Mouse (Mus musculus) macrophage (primary cell): ENCODE results near the gene Arfgef2. TPM values are rescaled to one million over a fixed set of nuclear protein-coding genes. Genes with fewer than 3 reads are reported as not detected.

Source experiments
- H3K27ac ChIP-seq: fragments of 350-480 bp; formaldehyde crosslinking; 2 replicates; pipeline ENCODE4 v1.9.0; 2021
- H3K36me3 ChIP-seq: fragments of 350-480 bp; formaldehyde crosslinking; 2 replicates; pipeline ENCODE4 v1.9.0; 2021; ENCODE audit errors: inconsistent target
- H3K4me3 ChIP-seq: fragments of 350-480 bp; formaldehyde crosslinking; 2 replicates; pipeline ENCODE4 v1.9.0; 2021; ENCODE audit errors: inconsistent target
- H3K79me2 ChIP-seq: fragments of 350-480 bp; formaldehyde crosslinking; 2 replicates; pipeline ENCODE4 v1.9.0; 2021; ENCODE audit errors: inconsistent target
- WGBS: methylation state at CpG from one replicate; pipeline ENCODE4 v1.1.7; 2026; ENCODE audit warnings: inconsistent platforms; ENCODE audit not compliant: missing documents; 5-methylcytosine and 5-hydroxymethylcytosine counted together
- polyA plus RNA-seq: library from polyadenylated mRNA; stranded (reverse); fragments of 250-400 nt; gene quantifications from 3 replicates; pipeline ENCODE4 v1.2.4, GENCODE M21; 2018; ENCODE audit warnings: inconsistent platforms

Arfgef2 gene
- polyA plus RNA-seq, 1 experiment from 2014 or later = 30.3 TPM

DNA sequence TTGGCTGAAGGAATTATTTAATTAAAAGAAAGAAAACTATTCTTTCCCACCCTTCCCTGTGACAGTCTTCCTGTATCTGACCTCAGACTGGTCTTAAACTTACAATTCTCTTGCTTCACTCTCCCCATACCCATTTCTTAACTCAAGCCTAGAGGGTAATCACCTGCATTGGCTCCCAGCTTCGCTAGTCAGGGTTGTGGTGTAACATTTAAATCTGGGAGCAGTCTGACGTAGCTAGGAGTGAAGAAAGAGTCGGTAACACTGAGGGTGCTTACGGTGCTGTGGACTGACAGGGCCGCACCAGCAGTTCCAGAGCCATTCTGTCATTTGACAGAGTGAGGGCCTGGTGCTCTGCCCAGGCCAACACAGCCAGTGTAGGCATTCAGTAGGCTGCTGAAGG lies 87.6 kb downstream of the Arfgef2 start:
- peaks cover 73% of the 10 kb centered on the region for H3K36me3 ChIP-seq
- WGBS = 94% methylated on average over 5 of the region's 5 CpGs
- H3K27ac ChIP-seq = no peak overlapping the region
- H3K79me2 ChIP-seq = no peaks in the 10 kb centered on the region
- H3K4me3 ChIP-seq = no peak overlapping the region

DNA sequence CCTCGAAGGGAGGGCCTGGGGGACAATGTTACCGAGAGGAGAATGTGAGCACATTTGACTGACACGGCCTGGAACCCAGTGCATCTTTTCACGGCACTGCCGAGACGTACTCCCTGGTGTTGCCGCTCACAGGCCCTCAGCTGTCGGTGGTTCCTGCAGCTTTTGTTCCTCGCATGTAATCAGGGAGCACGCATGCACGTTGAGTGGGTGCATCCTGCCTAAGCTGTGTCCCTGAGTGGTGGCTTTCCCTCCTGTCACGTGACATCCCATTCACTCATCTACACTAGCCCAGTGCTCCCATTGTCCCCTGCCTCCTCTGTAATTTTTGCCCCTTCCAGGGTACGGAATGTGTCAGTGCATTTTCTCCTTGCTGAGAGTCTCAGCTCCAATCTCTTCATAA lies 91.0 kb downstream of the Arfgef2 start:
- H3K79me2 ChIP-seq = no peaks in the 10 kb centered on the region
- no peak overlapping the region for H3K27ac ChIP-seq
- WGBS = 96% methylated on average over 13 of the region's 13 CpGs
- no peak overlapping the region for H3K4me3 ChIP-seq
- H3K36me3 ChIP-seq = peaks cover 52% of the 10 kb centered on the region

DNA sequence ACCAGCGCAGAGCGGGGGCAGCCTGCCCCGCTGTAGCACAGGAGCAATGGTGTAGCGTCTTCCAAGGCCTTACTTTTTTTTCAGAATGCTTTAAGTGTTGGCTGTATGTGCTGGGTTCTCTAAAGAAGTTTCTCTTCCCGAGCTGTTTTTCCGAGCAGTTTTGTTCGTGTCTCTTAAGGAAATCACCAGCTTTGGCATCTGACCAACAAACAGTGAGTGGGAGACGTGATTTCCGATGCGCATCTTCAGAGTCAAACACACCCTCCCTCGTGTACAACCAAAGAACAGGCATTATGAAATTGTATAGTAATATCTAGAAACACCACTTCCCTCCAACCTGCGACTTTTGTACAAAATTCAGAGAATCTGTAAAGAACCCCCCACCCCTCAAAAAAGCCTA lies 91.6 kb downstream of the Arfgef2 start:
- WGBS = 93% methylated on average over 12 of the region's 12 CpGs
- Histone ChIP-seq H3K79me2 (no peaks in the 10 kb centered on the region), H3K27ac (no peak overlapping the region), H3K36me3 (peaks cover 46% of the 10 kb centered on the region), H3K4me3 (no peak overlapping the region)

DNA sequence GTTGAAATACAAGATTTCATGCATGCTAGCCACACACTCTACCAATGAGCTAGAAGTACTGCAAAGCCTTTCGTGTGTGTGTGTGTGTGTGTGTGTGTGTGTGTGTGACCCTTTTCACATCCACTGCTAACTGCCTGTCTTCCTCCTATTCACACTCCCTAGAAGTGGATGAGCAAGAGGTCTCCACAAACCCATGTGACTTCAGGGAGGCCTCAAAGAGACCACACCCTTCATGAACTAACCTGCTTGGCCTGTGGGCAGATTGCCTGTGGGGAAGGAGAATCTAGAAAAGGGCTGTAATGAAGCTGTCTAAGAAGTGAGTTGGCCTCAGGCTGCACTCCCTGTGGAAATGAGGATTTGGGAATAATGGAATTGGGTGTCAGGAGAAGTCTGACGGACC lies 93.8 kb downstream of the Arfgef2 start:
- Histone ChIP-seq H3K79me2 (no peaks in the 10 kb centered on the region), H3K36me3 (peaks cover 27% of the 10 kb centered on the region), H3K27ac (no peak overlapping the region), H3K4me3 (no peak overlapping the region)
- 100% methylated on average over 1 of the region's 2 CpGs for WGBS

DNA sequence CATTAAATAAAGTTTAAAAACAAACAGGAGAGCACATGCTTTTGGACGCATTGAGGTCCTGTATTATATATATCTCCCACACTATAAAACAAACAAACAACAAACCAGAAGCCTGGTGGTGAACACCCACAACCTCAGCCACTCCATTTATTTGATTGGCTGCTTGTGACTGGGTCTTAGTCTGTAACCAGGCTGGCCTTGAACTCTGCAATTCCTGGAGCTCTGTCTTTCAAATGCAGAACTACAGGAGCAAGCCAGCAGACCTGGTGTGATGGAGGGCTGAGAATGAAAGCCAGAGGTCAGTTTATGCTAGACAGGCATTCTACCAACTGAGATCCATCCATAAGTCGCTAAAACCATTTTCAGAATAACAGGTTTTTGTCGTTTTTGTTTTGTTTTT lies 94.4 kb downstream of the Arfgef2 start:
- no peak overlapping the region for H3K4me3 ChIP-seq
- no peaks in the 10 kb centered on the region for H3K79me2 ChIP-seq
- no peak overlapping the region for H3K27ac ChIP-seq
- 74% methylated on average over 3 of the region's 3 CpGs for WGBS
- H3K36me3 ChIP-seq = peaks cover 21% of the 10 kb centered on the region

DNA sequence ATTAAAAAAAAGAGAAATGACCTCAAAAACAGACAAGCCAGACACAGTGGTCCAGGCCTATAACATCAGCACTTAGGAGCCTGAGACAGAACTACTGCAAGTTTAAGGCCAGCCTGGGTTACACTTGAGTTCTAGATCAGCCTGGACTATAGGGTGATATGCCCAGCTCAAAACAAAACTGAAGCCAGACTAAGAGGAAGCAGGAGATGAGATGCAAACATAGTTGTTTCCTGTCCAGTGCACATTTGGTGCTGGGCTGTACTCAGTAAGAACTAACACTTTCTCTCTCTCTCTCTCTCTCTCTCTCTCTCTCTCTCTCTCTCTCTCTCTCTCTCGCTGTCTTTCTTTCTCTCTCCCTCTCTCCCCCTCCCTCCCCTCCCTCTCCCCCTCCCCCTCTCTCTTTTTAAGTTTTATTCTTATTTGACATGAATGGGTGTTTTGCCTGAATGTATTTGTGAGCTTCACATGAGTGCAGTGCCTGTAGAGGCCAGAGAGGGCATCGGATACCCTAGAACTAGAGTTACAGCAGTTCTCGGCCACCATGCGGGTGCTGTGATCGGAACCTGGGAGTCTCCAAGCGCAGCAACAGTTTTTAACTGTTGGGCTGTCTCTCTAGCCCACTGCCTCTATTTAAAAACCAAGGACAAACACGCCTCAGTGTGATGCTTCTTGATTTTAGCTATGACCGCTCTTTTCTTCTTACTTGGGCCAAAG lies 95.6 kb downstream of the Arfgef2 start:
- Histone ChIP-seq H3K27ac (peak overlapping the region; percentile 22; the same call in 1 of the 2 replicates), H3K4me3 (no peak overlapping the region), H3K36me3 (peaks cover 9% of the 10 kb centered on the region; the same call in 1 of the 2 replicates), H3K79me2 (no peaks in the 10 kb centered on the region)
- 90% methylated on average over 7 of the region's 8 CpGs for WGBS

DNA sequence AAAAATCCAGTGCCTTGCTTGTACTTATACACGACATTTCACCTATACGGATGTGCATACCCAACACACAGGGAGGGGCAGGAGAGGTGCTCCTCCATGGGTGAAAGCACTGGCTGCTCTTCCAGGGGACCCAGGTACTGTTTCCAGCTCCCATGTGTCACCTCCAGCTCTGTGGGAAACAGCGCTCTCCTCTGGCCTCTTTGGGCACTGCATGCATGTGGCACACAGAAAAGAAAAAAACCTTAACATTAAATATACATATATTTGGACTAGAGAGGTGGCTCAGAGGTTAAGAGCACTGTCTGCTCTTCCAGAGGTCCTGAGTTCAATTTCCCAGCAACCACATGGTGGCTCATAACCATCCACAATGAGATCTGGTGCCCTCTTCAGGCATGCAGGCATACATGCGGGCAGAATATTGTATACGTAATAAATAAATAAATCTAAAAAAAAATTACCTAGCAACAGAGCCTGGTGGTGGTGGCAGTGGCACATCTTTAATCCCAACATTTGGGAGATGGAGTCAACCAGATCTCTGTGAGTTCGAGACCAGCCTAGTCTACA lies 98.4 kb downstream of the Arfgef2 start:
- Histone ChIP-seq H3K27ac (no peak overlapping the region), H3K36me3 (no peaks in the 10 kb centered on the region), H3K4me3 (no peak overlapping the region), H3K79me2 (peaks cover 22% of the 10 kb centered on the region)
- WGBS = 93% methylated on average over 6 of the region's 6 CpGs

DNA sequence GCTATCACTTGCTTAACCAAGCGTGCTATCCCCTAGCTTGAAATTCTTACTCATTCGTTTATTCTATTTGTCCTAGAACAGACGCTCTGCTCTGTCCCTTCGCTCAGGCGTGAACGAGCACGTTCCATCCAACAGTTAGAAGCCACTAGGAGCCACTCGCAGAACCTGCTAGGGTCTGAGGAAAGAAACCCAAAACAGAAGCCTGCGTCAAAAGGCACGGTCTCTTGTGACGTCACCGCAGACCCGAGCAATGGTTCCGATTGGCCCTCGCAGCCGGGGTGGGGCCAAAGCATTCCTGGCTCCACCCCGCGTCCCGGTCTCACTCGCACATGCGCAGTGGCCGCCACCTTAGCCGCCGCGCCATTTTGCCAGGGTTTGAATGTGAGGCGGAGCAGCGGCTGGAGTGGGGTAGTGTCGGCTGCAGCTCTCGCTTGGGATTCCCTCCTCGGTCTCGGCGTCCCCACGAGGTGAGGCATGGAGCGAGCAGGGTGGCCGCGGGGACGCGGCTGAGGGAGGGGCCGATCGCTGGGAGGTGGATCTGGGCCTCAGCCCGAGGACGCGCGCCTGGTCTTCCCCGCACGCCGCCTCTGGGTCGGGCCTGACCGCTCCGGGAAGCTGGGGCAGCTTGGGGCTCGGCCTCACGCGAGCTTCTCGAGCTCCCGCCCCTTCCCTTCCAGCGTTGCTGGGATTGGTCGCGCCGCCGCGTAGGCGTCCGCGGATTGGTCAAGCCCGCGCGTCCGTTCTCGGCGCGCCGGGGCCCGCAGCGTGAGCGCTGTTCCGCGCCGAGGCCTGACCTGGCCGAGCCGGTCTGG lies 100.5 kb downstream of the Arfgef2 start, which contains the start of gene Cse1l:
Gene Cse1l, plus strand, starts transcription at position 330 of the 812 bp plus-strand sequence.
- Histone ChIP-seq H3K4me3 (peak within 1 kb of the TSS; percentile 66), H3K27ac (peak within 1 kb of the TSS; percentile 58), H3K79me2 (peaks cover 43% of the 10 kb centered on the region), H3K36me3 (no peaks in the 10 kb centered on the region)
- WGBS = under 1% methylated on average over 80 of the region's 80 CpGs

DNA sequence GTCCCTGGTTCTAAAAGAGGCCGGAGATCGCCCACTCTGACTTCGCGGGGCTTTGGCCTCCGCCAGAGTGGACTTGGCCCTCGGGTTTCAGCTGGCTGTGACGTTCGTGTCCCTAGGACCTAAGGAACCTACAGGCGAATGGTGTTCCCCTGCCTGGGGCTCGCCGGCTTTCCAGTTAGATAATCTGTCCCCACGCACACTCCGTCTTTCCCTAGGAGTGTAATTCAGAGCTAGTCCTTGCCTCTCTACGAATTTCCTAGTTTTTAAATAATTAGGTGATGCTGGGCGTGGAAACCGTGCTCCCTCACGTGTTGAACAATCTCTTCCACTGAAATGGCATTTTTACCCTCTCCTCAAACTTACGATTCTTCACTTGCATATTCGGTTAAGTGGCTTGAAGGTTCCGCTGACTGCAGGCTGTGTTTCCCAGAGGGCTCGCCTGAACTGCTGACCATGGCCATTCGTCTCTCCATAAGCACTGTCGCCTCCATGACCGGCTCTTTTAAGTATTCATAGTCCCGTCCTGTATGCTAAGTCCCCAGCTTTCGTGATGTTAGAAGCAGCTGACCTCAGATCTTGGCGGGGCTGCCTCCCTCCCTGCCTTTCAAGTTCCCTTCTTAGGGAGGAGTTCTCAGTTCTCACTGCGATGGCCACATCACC lies 101.3 kb downstream of the Arfgef2 start:
- Histone ChIP-seq H3K36me3 (no peaks in the 10 kb centered on the region), H3K79me2 (peaks cover 51% of the 10 kb centered on the region), H3K4me3 (peak overlapping the region; percentile 66), H3K27ac (peak overlapping the region; percentile 58)
- under 1% methylated on average over 28 of the region's 28 CpGs for whole genome bisulfite sequencing

DNA sequence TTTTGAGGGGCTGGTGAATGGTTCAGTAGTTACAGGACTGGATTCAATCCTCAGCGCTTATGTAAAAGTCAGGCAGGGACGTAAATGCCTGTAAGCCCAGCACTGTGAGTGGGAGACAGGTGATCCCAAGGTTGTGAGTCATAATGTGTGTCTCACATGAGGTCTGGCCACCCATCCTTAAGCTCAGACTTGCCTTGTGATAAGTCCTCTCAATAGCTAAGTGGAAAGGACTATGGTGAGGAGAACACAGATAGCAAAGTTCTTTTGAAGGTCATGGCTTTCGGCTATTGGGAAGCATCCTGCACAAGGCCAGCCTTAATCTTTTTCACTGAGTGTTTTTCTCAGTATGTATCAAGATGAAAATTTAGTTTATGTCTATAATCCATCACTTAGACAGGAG lies 104.3 kb downstream of the Arfgef2 start:
- 94% methylated on average over 3 of the region's 3 CpGs for WGBS

DNA sequence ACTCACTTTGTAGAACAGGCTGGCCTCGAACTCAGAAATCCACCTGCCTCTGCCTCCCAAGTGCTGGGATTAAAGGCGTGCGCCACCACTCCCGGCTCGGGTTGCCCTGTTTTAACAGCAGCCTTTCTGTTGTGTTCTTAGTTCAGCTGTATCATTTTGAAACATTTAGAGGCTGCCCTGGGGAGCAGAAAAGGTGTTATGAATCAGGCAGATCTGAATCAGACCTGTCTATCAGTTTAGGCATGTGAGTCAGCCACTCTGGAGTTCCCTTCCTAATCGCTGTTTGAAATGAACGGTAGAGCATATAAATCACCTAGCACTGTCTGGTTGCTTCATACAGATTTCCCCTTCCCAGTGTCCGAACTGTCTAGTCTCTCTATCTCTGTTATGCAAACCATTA lies 105.1 kb downstream of the Arfgef2 start:
- Histone ChIP-seq H3K36me3 (no peaks in the 10 kb centered on the region; the same call in 1 of the 2 replicates), H3K4me3 (no peak overlapping the region), H3K27ac (no peak overlapping the region), H3K79me2 (peaks cover 90% of the 10 kb centered on the region)
- WGBS = 83% methylated on average over 7 of the region's 8 CpGs

More for the DNA sequence above, 104.3 kb downstream of the Arfgef2 start:
- Histone ChIP-seq H3K4me3 (no peak overlapping the region), H3K79me2 (peaks cover 81% of the 10 kb centered on the region), H3K27ac (no peak overlapping the region), H3K36me3 (no peaks in the 10 kb centered on the region)

DNA sequence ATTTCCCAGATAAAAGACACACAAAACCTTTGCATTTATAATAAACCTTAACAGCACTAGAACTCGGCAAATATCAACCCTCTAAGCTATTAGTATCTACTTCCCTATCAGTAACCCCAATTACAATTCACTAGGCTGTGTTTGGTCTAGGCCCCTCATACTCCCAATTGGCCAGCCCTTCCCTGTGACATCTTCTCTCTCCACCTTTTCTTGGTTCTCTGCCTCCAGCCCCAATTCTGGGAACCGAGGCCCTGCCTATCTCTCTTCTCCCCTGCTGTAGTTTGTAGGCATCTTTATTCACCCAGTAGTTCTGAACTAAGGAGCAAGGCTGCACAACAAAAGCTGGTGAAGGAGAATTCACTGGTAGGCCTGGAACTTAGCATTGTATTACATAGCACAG lies 118.6 kb downstream of the Arfgef2 start:
- WGBS = 86% methylated on average over 2 of the region's 2 CpGs
- Histone ChIP-seq H3K4me3 (no peak overlapping the region), H3K79me2 (peaks cover 10% of the 10 kb centered on the region), H3K36me3 (peaks cover 25% of the 10 kb centered on the region), H3K27ac (no peak overlapping the region)

DNA sequence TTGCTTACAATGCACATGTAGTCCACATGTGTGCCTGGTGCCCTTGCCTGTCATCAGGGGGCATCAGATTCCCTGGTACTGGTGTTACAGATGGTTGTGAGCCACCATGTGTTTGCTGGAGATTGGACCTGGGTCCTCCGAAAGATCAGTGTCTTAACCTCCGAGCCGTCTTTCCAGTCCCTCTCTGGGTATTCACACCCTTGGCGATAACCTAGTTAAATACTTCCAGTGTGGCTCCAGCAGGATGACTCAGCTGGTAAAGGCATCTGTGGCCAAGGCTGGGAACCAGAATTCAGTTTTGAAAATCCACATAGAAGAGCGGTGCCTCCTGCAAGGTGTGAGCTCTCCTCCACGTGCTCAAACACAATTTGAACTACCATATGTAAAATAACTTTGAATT lies 128.6 kb downstream of the Arfgef2 start:
- Histone ChIP-seq H3K27ac (no peak overlapping the region), H3K36me3 (peaks cover 55% of the 10 kb centered on the region), H3K4me3 (no peak overlapping the region), H3K79me2 (no peaks in the 10 kb centered on the region)
- 97% methylated on average over 6 of the region's 6 CpGs for WGBS

DNA sequence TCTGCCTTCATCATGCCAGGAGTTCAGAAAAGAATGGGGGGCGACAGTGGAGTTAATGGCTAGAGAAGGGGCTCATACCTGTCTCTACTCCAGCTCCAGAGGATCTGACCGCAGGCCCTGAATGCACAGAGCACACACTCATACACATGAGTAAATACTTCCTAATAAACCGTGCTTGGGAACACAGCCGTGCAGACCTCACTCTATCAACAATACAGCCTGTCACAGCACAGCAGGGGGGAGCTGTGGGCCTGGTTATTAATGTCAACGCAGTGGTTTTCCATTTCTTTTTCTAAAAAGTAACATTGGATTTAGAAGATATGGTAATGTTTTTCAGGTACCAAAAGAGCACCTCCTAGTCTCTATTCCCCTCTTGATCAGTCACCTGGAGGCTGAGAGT lies 129.0 kb downstream of the Arfgef2 start:
- WGBS = 91% methylated on average over 4 of the region's 5 CpGs
- Histone ChIP-seq H3K79me2 (no peaks in the 10 kb centered on the region), H3K27ac (no peak overlapping the region), H3K4me3 (no peak overlapping the region), H3K36me3 (peaks cover 50% of the 10 kb centered on the region)
